Mouse (Mus musculus): Measurements from ENCODE around the gene Gm36245.
"Not testable (repeated sequence)": the region's sequence is repeated elsewhere in the genome, so short reads cannot be mapped to it uniquely, and the experiment has no call there.

The Gm36245 gene

GRCm38 (mm10) chr15:77598958-77599357, at the start of gene Gm36245:
TSS of gene Gm36245 (plus strand) at chr15:77599258.
- DNase-seq (ENCODE audit: low spot score), result no peak

GRCm38 (mm10) chr15:77561792-77562191, 37.3 kb upstream of the Gm36245 start, which contains the start of gene 1700025B11Rik:
TSS of gene 1700025B11Rik (minus strand) at chr15:77561892.
- no peak for DNase-seq (ENCODE audit: low spot score)

- no peak for DNase-seq (ENCODE audit: low spot score)
Measured at GRCm38 (mm10) chr15:77563219-77563618, 35.8 kb upstream of the Gm36245 start.

- DNase-seq (ENCODE audit: low spot score), result no peak
Measured at GRCm38 (mm10) chr15:77578801-77579200, 20.3 kb upstream of the Gm36245 start.

GRCm38 (mm10) chr15:77579311-77579710, 19.7 kb upstream of the Gm36245 start:
- no peak for DNase-seq (ENCODE audit: low spot score)

- DNase-seq (ENCODE audit: low spot score), result peak; percentile 45
Measured at GRCm38 (mm10) chr15:77581681-77582080, 17.4 kb upstream of the Gm36245 start.

GRCm38 (mm10) chr15:77587026-77587425, 12.0 kb upstream of the Gm36245 start:
- no peak for DNase-seq (ENCODE audit: low spot score)

- no peak for DNase-seq (ENCODE audit: low spot score)
Measured at GRCm38 (mm10) chr15:77588981-77589380, 10.1 kb upstream of the Gm36245 start.

GRCm38 (mm10) chr15:77590881-77591280, 8.2 kb upstream of the Gm36245 start:
- DNase-seq (ENCODE audit: low spot score), result no peak

- DNase-seq (ENCODE audit: low spot score), result no peak
Measured at GRCm38 (mm10) chr15:77593557-77593956, 5.5 kb upstream of the Gm36245 start.

- no peak for DNase-seq (ENCODE audit: low spot score)
Measured at GRCm38 (mm10) chr15:77595961-77596360, 3.1 kb upstream of the Gm36245 start, which contains the start of gene Apol10b. TSS of gene Apol10b (minus strand) at chr15:77596125.

- DNase-seq (ENCODE audit: low spot score), result no peak
Measured at GRCm38 (mm10) chr15:77598429-77598828, 629 bp upstream of the Gm36245 start.

GRCm38 (mm10) chr15:77606069-77606468, 7.0 kb downstream of the Gm36245 start:
- DNase-seq (ENCODE audit: low spot score), result no peak

- DNase-seq (ENCODE audit: low spot score), result no peak
Measured at GRCm38 (mm10) chr15:77624710-77625109, 25.7 kb downstream of the Gm36245 start.

GRCm38 (mm10) chr15:77626471-77626870, 27.4 kb downstream of the Gm36245 start:
- DNase-seq (ENCODE audit: low spot score), result not testable (repeated sequence)

- DNase-seq (ENCODE audit: low spot score), result not testable (repeated sequence)
Measured at GRCm38 (mm10) chr15:77628647-77629046, 29.6 kb downstream of the Gm36245 start.

GRCm38 (mm10) chr15:77629822-77630221, 30.8 kb downstream of the Gm36245 start:
- DNase-seq (ENCODE audit: low spot score), result not testable (repeated sequence)

- not testable (repeated sequence) for DNase-seq (ENCODE audit: low spot score)
Measured at GRCm38 (mm10) chr15:77643176-77643575, 44.1 kb downstream of the Gm36245 start, which contains the start of gene Apol11b. TSS of gene Apol11b (minus strand) at chr15:77643286.

- not testable (repeated sequence) for DNase-seq (ENCODE audit: low spot score)
Measured at GRCm38 (mm10) chr15:77651143-77651542, 52.1 kb downstream of the Gm36245 start.

Data from testis, postnatal 10 days (tissue).